Comparison of ENCODE assay signal across 11 mouse cellular contexts in the genomic region with DNA sequence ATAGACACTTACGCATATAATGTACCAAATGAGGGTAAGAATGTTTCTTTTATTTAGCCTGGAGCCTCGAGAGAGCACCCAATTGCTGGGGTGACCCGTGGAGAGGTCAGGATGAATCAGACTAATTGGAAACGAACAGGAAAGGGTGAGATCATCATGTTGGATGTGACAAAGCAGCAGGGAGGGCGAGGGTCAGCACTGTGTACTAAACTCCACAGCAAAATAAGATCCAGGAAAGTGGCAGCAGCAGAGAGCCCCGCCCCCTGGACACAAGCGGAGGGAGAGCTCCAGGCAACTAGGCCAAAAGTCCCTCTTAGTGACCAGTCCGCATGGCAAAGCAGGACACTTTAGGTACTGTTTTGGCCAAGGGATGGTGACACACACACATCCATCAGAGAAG. TPM values are rescaled to one million over a fixed set of nuclear protein-coding genes. Genes with fewer than 3 reads are reported as not detected.
DNase-seq lines count a peak whose midpoint lies in the region; ATAC-seq and TF ChIP-seq lines count a peak whose summit lies in the region.
"Had no signal": no experiment of that assay in that cellular context is flagged by ENCODE, and none has a peak within 500 bp of the region (broad histone marks: within the 10 kb centered on the region; RNA-seq: fewer than 3 reads in every experiment).

No protein-coding gene starts in this region.

- DNase-seq in kidney, postnatal 0 days (ENCODE audit: low spot score) = peak; percentile 74
- no peak for DNase-seq in kidney, adult 18-20 months
- peak; percentile 73 for DNase-seq in adrenal gland, adult 2 months
- DNase-seq in heart, postnatal 14 days = peak; percentile 69
- no peak for DNase-seq in embryo, embryonic 11 days
- DNase-seq in cerebellum, adult 8-10 months = no peak
- no peak for DNase-seq in frontal cortex, postnatal 36 days (ENCODE audit: low spot score in 2 of 2)

- no peaks in the 10 kb centered on the region for H3K9me3 ChIP-seq in kidney, postnatal 0 days (replicated peaks; ENCODE audit: low read length)
- H3K9me3 ChIP-seq: G1E; heart, embryonic 13.5 days; lung, embryonic 15.5 days had no signal

- peaks cover 11% of the 10 kb centered on the region; the same call in 1 of the 2 replicates for H3K4me1 ChIP-seq in kidney, postnatal 0 days (replicated peaks; ENCODE audit: insufficient read depth, low read length)

- WGBS in kidney, postnatal 0 days = 46% methylated on average over 8 of the region's 8 CpGs

- intact Hi-C loops in heart, postnatal 14 days (cut with DNase I) = no loop called here

- H3K9ac ChIP-seq in kidney, postnatal 0 days (ENCODE audit: low read depth, low read length) = no peak overlapping the region
- H3K9ac ChIP-seq: heart, embryonic 13.5 days; lung, embryonic 15.5 days had no signal

- H3K79me2 ChIP-seq in myocyte (ENCODE audit: control insufficient read depth, insufficient read depth) = no peaks in the 10 kb centered on the region

- no peak for TF ChIP-seq CTCF in kidney, postnatal 0 days (IDR thresholded peaks at IDR 0.05; ENCODE audit: low read depth)

- H3K4me3 ChIP-seq in kidney, postnatal 0 days (replicated peaks; ENCODE audit: low read depth, low read length) = no peak overlapping the region
- no peak overlapping the region for H3K4me3 ChIP-seq in myocyte
- H3K4me3 ChIP-seq: heart, embryonic 13.5 days; lung, embryonic 15.5 days had no signal

- H3K27me3 ChIP-seq in kidney, postnatal 0 days (ENCODE audit: insufficient read depth, low read length) = no peaks in the 10 kb centered on the region
- no peaks in the 10 kb centered on the region for H3K27me3 ChIP-seq in myocyte (ENCODE audit: control insufficient read depth, insufficient read depth, insufficient read length)
- H3K27me3 ChIP-seq: heart, embryonic 13.5 days; lung, embryonic 15.5 days had no signal

- H3K36me3 ChIP-seq in kidney, postnatal 0 days (ENCODE audit: insufficient read depth, low read length) = no peaks in the 10 kb centered on the region
- H3K36me3 ChIP-seq in myocyte (ENCODE audit: control insufficient read depth, insufficient read depth) = no peaks in the 10 kb centered on the region
- H3K36me3 ChIP-seq: G1E; heart, embryonic 13.5 days; lung, embryonic 15.5 days had no signal

- TF ChIP-seq POLR2A in myocyte (IDR thresholded peaks at IDR 0.05; ENCODE audit: insufficient read length, low read depth) = no peak

- H3ac ChIP-seq in myocyte (ENCODE audit: control insufficient read depth, insufficient read length) = no peak overlapping the region

- H3K4me2 ChIP-seq in kidney, postnatal 0 days (ENCODE audit: low read length) = no peak overlapping the region
- peak overlapping the region; percentile 37 for H3K4me2 ChIP-seq in myocyte (ENCODE audit: low read depth)
- H3K4me2 ChIP-seq: heart, embryonic 13.5 days; lung, embryonic 15.5 days had no signal

- 0 out of 2 replicates have a peak, but pooled peaks have one; percentile 38 for ATAC-seq in kidney, postnatal 0 days (replicated peaks; ENCODE audit: low FRiP score, low read depth)

- 0 out of 2 replicates have a peak overlapping the region, but pooled peaks have one; percentile 19 for H3K27ac ChIP-seq in kidney, postnatal 0 days
- H3K27ac ChIP-seq: heart, embryonic 13.5 days; lung, embryonic 15.5 days had no signal

TF ChIP-seq in myocyte, 11 proteins besides CTCF, POLR2A, EP300 and RAD21:
- TF ChIP-seq E2F4 (IDR thresholded peaks at IDR 0.05; ENCODE audit: insufficient read depth) (no peak), REST (IDR thresholded peaks at IDR 0.05; ENCODE audit: insufficient read depth, insufficient read length) (no peak), POLR2AphosphoS2 (IDR thresholded peaks at IDR 0.05; ENCODE audit: insufficient read length, low read depth) (no peak), MYOD1 (IDR thresholded peaks at IDR 0.05; ENCODE audit: control insufficient read depth in 1 of 3, insufficient read length in 2 of 3, low read depth in 2 of 3) (no peak), MAX (IDR thresholded peaks at IDR 0.05; ENCODE audit: low read depth) (no peak)

RNA-seq across cellular contexts. Expression of a gene that starts 18.4 kb away (rescaled TPM):
- polyA plus RNA-seq in kidney, postnatal 0 days (2015; fragmentation: Nextera tagmentation; extraction: Ambion mirVana) = 15.4 and 17.2 TPM in 2 replicates
- total RNA-seq in adrenal gland, adult 2 months (2021) = 10 to 100 TPM; 60.5 to 77.1 TPM
- polyA plus RNA-seq in adrenal gland, adult 2 months (2012; rRNA removed) = 23.4 and 48.1 TPM in 2 replicates
- total RNA-seq in heart, postnatal 14 days (2021) = 10 to 100 TPM; 41.4 to 72.2 TPM
- 37.1 TPM for polyA plus RNA-seq in myocyte (2012; fragmentation: generic; extraction: Trizol)

Comparison
In these comparisons a context has a peak if more than half of its experiments do, and no peak if none do; other contexts are left out.
1. DNase-seq: peak in kidney, postnatal 0 days (single experiment), adrenal gland, adult 2 months (single experiment) and heart, postnatal 14 days (2 of 2); none in kidney, adult 18-20 months (single experiment), embryo, embryonic 11 days (single experiment), cerebellum, adult 8-10 months (single experiment) and frontal cortex, postnatal 36 days (0 of 2).